Mouse (Mus musculus) cortical plate, adult 2 months (tissue): Measurements from ENCODE around the gene Fkbp10.

ENCODE experiments used
- CTCF ChIP-seq: fragments of 200-500 bp; IDR thresholded peaks from 2 replicates; pipeline ENCODE4 v1.5.1; 2011; ENCODE audit warnings: mild to moderate bottlenecking, control low read depth, low read length; ENCODE audit not compliant: insufficient read depth; ENCODE audit errors: extremely low read depth
- POLR2A ChIP-seq: fragments of 200-500 bp; IDR thresholded peaks from 2 replicates; pipeline ENCODE4 v1.6.1; 2011; ENCODE audit warnings: mild to moderate bottlenecking, low read length, control low read depth; ENCODE audit not compliant: insufficient read depth; ENCODE audit errors: extremely low read depth

- no peak for TF ChIP-seq POLR2A
- no peak for TF ChIP-seq CTCF
Observed at GRCm38 (mm10) chr11:100394353-100395074, 21.0 kb upstream of the Fkbp10 start.
